Mouse (Mus musculus) lung, postnatal 0 days (tissue): ENCODE measurements at regions not wholly inside any gene's neighbourhood (a gene's known extent, or its start where the extent isn't known, plus 50 kb on each side); places are given as distances from the start of the nearest gene placed in this dataset.

Source experiments
- CTCF ChIP-seq: IDR thresholded peaks from 2 replicates; pipeline ENCODE4 v1.5.1; 2016; ENCODE audit warnings: antibody characterized with exemption, mild to moderate bottlenecking
- EP300 ChIP-seq: IDR thresholded peaks from 2 replicates; pipeline ENCODE4 v1.6.1; 2016; ENCODE audit warnings: antibody characterized with exemption, mild to moderate bottlenecking, control low read depth

GRCm38 (mm10) chr5:7779827-7780226 lies 180.4 kb upstream of the Steap4 start:
- TF ChIP-seq CTCF = no peak
- TF ChIP-seq EP300 = no peak
